Mouse (Mus musculus): ENCODE measurements around the gene Wipf3.

GRCm38 (mm10) chr6:54485435-54485901, 56.1 kb downstream of the Wipf3 start:
- TF ChIP-seq CTCF (IDR thresholded peaks at IDR 0.05; ENCODE audit: low read depth, low read length) = no peak
- TF ChIP-seq EP300 (IDR thresholded peaks at IDR 0.05; ENCODE audit: insufficient read depth, low read depth, low read length) = no peak
